Mouse (Mus musculus): Measurements from ENCODE around the gene Exph5.

DNA sequence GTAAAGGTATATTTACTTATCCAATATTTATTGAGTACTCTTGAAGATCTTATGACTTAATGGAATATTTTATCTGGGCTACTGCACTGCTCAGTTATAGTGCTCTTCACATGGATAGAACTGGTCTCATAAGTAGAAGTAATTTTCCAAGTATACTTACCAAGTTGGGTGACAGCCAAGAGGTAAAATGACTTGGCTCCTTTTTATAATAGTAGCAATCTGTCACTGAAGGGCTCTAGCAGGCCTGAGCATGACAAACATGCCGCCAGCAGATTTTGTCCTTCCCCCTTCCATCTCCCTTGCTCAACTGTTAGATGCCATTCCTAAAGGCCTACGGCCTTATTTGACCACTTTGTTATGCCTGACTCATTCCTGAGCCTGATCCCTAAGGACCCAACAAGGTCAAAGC is 107.5 kb downstream of the Exph5 start:
- TF ChIP-seq POLR2A (IDR thresholded peaks at IDR 0.05; ENCODE audit: low read depth, low read length) (no peak), CTCF (IDR thresholded peaks at IDR 0.05; ENCODE audit: extremely low read depth, insufficient read depth, insufficient read length, insufficient replicate concordance) (no peak)

Data from spleen, adult 2 months (tissue).